Mouse (Mus musculus): ENCODE data around the gene Crtam.

The Crtam gene

DNA sequence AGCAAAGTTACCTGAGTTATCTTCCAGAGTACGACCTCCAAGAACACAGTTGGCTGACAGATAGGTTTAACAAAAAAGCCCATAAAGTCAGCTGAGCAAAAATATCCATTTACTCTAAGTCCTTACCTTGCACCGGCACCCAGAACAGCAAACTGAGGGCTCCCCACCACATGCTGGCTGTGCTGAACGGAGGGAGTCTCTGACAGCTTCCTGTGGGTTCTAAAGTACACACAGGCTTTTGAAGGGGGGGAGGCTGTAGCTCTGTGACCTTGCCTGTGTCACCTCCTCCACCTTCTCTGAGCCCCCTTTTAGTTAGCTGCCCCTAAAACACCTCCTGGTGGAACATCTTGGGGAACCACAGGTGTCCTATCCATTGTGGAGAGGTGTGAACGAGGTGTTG is at the start of gene Crtam:
Crtam (minus strand) TSS at position 214 of the 400 bp plus-strand sequence.
- no peak for DNase-seq (ENCODE audit: low read depth, low spot score)

DNA sequence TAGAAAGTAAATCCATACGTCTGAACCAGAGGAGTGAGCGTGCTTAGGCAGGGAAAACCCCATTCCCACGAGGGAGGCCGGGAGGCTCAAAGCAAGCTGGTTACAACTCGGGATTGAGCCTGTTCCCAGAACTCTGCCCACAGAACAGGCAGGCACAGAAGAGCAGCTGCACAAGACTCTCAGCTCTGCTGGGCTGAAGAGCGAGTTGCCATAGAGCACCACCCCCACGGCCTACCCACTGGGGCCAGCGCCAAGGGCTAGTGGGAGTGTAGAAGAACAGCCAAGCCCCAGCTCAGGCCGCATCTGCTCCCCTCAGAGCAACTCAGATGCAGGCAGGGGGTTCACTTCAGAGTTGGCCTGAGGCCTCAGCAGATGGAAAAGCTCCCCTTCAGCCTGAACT is 49.7 kb upstream of the Crtam start:
- DNase-seq (ENCODE audit: low read depth, low spot score): no peak

DNA sequence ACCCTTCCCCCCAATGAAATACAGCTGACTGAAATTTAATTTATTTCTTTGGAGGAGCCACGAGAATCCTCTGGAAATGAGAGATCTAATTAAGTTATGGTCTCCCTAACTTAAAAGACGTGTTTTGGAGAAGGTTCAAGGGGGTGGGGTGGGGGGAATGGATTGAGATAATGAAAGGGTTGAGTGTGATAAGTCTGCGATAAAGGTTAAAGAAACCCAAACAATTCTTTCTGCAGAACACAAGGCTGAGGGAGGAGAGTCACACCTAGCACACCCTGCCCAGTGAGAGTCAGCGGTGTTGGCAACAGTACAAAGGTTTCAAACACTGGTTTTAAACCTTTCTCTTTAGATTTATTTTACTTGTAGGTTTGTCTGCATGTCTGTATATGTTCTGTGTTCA is 49.0 kb upstream of the Crtam start:
- no peak for DNase-seq (ENCODE audit: low read depth, low spot score)

DNA sequence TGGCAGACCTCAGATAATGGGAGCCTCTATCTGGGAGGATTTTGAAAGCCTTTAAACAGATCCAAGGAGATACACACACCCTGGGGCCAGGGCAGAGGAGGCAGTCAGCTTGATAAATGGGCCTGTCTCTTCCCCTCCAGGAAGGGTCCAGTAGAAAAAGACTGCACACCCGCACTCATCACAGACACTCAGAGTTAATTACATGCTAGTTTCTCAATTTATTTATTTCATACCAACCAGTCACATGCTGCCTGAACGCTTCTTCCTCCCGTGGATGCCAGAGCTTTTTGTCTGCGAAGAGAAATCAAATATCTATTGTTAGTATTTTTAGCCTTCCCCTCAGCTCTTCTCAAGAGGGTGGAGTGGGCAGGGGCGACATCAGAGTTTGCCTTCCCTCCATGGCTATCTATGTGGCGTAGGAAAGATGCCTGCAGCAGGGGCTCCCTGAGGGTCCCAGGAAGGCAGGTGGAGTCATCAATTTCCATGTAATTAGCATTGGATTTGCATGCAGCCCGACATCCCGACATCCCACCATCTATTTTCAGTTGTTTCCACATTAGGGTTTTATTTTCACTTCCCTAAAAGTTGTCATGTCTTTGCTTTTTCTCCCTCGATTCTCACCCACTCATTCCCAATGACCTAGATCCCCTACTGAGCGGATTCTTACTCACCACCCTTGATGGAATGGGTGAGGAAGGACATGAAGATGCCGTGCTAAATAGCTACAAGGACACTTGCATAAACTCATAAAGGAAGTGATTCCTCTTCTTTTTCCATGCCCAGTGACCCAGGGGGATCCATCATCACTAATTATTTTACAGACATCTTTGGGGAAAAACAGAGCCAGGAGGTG is 46.9 kb upstream of the Crtam start:
- no peak for DNase-seq (ENCODE audit: low read depth, low spot score)

DNA sequence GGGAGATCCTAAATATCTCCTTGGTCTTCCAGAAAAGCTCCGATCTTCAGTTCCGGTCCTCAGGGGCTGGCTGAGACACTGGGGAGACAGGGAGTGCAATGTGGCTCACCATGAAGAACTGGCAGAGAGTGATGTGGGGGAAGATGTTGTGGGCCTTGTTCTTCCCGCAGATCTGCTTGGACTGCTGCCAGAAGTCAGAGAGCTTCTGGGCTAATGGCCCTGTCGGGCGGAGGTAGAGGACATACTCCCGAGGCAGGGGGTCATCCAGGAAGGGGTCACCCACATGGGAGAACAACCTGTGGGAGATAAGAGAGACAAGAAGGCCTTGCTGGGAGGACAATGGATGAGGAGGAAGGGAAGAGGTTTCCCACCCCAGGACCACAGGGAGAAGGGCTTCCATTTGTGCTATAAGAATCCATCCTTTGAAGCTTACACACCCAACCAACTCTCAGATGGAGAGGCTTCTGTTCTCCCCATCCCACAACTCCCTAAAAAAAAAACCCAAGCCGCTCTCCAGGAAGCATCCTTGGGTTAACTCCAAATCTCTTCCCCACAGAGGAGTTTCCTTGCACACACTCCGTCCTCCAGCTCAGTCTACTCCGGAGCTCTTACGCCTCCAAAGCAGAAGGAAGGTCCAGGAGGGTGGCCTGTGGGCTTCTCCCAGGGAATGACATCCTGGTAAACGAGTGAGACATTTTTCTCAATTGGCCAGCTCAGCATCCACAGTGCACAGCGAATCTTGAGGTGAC is 46.1 kb upstream of the Crtam start:
- DNase-seq (ENCODE audit: low read depth, low spot score): no peak

DNA sequence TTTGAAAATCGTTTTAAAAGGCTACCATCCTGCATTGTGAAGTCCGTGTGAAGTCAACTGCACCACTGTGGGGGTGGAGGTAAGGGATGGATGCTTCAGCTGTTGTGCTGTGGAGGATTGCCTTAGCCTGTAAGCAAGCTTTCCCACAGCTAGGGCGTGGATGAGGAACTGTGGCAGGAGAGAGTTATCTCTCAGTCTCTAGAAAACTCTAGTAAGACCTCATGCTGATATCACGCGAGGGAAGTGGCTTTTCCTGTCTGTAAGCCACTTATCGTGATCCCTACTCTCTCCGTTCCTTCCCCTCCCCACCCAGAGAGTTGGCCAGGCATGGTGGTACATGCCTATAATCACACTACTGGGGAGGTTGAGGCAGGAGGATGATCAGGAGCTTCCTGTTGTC is 44.9 kb upstream of the Crtam start:
- DNase-seq (ENCODE audit: low read depth, low spot score): no peak

DNA sequence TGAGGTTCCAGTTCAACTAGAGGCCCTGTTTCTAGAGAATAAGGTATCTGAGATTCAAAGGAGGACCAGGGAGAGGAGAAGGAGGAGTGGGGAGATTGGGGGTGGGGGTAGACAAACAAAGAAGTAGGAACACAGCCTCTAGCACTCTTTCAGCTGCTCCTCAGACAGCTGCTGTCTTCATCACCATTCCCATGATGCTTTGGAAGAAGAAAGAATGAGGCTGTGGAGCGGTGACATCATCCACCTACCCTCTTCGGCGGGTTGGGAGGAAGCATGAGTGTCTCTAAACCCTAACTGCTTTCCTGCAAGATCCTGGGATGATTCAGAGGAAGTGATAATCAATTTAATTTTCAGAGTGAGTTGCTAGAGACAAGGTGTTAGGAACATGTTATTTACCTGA is 44.4 kb upstream of the Crtam start:
- DNase-seq (ENCODE audit: low read depth, low spot score): no peak

DNA sequence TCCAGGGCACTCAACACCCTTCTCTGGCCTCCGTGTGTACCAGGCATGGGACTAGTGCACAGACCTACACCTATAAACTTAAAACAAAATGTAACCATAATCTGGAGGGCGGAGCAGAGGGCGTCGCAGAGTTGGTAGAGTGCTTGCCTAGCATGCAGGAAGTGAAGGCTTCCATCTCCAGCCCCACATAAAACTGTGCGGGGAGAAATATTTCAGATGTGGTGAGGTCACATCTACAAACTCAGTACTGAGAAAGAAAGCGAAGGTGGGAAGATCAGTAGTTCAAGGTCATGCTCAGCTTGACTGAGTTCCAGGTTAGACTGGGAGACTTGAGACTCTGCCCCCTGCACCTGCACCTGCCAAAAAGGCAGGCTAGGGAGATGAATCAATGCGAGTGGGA is 43.8 kb upstream of the Crtam start:
- DNase-seq (ENCODE audit: low read depth, low spot score): no peak

DNA sequence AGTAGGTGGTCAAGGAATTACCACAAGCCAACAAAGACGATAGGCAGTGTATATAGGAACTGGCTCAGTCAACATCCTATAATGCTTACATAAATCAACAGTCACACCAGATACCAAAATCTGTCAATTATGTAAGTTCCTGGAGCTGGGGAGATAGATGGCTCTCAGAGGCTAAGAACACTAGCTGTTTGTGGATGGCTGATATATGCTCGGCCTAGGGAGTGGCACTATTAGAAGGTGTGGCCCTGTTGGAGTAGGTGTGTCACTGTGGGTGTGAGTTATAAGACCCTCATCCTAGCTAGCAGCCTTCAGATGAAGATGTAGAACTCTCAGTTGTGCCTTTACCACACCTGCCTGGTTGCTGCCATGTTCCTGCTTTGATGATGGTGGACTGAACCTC is 43.2 kb upstream of the Crtam start:
- no peak for DNase-seq (ENCODE audit: low read depth, low spot score)

DNA sequence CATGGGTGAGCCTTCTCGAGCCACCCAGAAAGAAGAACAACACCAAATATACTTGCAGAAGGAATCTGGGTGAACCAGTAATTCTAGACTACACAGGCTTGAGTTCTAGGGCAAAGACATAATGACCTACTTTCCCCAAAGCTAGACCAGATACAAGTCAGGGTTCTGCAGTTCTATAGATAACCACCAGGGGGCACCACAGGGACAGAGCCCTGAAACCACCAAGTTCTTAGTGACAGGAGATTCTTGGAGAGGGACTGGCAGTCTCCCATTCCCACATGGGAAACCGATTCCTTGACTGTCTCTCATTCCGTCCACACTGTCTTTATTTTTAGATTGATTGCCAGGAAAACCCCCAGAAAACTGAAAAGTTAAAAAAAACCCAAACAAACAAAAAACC is 40.2 kb upstream of the Crtam start:
- DNase-seq (ENCODE audit: low read depth, low spot score): peak; percentile 71

DNA sequence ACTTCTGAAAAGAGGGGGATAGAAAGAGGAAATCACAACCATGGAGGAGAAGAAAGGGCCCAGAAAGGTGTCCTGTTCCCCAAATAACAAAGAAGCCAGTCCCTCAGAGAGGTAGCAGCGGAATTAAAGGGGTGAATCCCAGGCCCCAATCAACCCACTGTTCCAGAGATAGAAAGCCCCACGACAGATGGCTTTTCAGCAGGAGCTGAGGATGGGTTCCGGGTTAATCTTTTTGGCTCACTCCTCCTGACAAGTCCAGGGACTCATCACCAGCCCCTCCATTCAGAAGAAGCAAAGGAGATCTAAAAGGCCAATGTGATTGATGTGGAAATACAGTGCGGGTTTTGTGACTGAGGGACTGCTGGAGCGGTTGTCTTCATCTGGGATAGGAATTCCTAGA is 39.2 kb upstream of the Crtam start:
- no peak for DNase-seq (ENCODE audit: low read depth, low spot score)

DNA sequence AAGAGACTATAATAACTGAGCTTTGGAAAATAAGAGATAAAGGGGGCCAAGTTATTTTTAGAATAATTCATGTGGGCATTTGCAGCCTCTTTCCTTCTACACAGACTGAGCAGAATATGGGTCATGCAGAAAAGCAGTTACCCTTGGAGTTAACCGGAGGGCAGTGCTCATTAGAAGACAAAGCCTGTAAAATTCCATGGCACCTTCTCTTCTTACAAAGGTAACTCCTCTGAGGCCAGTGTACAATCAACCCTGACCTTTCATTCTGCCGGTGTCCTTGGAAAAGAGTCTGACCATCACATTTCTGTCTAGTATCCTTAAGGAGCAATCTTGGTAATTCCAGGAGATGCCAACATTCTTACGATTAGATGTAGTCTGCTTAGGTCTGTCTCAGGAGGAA is 37.0 kb upstream of the Crtam start:
- no peak for DNase-seq (ENCODE audit: low read depth, low spot score)

DNA sequence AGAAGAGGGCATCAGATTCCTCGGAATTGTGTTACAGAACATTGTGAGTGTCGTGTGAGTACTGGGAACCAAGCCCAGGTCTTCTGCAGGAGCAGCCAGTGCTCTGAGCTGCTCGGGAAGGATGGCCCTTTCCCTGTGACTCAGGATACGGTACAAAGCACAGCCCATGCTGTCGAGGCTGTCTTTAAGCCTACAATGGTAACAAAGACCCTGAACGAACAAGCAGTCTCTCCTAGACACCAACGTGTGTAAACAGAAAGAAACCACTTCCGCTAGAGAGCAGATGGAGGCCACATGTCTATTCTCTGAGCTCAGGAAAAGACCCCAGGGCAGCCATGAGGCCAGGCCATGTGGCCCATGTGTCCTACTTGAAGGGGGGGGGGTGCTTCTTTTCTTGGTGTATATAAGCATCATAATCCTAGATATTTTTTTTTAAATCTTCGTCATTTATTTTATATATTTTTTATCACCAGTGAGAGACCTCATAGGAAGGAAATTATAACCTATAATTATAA is 33.8 kb upstream of the Crtam start:
- DNase-seq (ENCODE audit: low read depth, low spot score): no peak

DNA sequence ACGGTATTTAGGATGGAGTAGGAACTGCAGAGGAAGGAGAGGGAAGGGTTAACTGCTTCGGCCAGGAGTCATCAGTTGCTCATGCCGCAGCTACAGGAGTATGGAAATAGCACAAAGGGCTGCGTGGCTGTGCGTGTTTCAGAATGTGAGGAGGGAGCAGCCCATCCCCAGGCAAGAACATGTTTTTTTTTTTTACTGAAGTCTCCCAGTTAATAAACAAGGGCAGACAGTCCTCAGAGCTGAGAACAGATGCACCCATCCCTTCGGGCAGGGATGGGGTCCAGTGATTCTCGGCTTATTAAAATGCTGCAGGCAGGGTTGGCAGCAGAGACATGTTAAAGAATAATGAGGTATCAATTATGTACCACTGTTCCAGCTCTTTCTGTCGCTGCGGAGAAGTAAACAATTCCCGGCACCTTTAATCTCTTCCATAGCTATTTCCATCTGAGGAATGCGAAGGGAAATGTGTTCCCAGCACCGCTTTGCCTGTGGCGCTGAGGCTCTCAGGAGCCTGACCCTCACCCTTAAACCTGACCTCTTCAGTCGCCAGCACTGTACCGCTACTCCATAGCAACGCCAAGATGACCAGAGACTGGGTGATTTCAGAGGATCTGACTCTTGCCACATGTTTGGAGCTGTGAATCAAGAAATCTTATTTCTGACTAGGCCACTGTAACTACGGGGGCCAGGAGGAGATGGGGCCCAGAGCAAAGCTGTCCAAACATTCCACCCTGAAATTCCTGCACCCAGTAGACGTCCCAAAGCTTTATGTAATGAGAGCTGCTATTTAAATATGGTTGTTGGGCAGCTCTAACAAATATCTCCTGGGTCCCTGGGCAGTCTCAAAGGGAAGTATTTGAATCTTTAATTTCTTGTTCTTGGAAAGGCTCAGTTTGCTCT is 27.4 kb upstream of the Crtam start:
- no peak for DNase-seq (ENCODE audit: low read depth, low spot score)

DNA sequence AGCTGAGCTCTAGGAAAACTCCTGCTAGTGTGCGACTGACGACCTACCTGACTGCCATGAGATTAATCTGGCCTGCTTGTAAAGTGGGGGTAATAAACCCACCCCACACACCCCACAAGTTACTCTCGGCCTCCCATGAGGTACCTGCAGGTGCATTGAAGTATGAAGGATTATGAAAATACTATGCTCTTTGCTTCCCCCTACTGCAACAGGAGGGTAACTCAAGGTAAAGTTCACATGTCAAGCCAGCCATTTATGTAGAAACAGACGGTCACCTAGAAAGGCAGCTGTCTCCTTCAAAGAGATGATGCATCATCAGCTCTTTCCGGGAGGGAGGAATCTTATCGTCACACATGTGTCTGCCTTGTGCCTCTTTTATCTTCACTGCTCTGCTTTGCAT is 25.4 kb upstream of the Crtam start:
- no peak for DNase-seq (ENCODE audit: low read depth, low spot score)

DNA sequence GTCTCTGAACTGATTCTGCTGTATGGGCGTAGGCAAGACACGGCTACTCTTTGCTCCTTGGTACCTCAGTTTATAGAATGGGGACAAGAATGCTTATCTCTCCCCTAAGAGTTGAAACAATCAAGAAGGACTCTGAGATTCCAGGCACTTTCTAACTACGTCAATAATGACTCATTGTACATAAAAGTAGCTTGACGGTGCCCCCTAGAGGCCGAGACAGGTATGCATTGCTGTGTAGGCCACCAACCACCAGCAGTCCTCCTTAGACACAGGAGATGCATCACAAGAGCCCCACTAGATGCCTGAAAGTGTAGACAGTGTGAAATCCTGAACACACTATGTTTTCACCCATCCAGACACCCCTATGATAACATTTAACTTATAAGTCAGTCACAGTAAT is 24.0 kb upstream of the Crtam start:
- DNase-seq (ENCODE audit: low read depth, low spot score): no peak

DNA sequence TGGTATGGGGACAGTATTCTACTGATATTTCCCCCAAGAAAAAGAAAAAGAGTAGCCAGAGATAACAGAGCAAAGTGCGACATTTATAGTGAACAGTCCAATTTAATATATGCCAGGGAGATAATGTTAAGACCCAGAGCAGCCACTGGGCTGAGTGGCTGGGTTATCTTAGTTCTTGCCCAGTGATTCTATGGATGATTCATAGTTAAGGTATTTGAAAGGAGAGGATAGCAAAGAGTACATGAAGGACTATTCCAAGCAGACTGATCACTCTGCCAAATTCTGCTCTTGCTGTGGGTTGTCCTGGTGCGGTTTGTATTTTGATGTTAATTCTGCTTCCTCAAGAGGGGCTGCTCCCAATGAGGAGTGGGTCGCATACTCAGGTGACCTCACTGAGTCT is 17.3 kb upstream of the Crtam start:
- DNase-seq (ENCODE audit: low read depth, low spot score): no peak

DNA sequence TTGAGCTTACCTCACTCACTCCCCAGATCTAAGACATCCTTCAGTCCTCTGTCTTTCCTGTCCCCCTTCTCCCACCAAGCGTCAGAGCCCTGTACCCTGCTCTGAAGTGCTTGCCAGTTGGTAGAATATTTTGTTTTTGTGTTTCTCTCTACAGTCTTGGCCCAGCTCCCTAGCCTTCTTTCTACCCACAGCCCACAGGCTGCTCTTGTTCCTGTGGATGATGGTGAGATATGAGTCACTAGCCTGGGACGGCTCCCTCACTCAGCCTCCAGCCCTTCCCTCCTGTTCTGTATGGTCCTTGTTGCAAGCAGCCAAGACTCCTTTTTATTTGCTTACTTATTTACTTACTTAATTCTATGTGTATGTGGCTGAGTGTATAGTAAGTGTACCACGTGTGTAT is 16.1 kb upstream of the Crtam start:
- DNase-seq (ENCODE audit: low read depth, low spot score): no peak

DNA sequence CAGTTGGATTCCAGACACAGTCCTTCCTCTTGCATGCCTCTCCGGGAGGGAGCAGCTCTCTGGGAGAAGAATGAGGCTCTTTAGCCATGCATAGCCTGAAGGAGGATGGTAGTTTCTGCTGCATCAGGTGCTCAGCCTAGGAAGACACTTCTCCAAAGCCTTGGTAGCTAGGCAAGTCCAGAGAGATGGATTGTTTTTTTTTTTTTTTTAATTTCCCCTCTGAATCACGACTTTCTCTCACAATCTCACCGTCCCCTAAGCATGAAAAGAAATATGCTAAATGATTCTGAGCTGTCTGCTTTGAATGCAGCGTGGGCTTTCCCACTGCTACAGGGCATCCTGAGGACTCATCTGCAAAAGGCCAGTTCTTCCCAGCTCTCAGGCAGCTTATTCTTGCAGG is 10.1 kb upstream of the Crtam start:
- no peak for DNase-seq (ENCODE audit: low read depth, low spot score)

DNA sequence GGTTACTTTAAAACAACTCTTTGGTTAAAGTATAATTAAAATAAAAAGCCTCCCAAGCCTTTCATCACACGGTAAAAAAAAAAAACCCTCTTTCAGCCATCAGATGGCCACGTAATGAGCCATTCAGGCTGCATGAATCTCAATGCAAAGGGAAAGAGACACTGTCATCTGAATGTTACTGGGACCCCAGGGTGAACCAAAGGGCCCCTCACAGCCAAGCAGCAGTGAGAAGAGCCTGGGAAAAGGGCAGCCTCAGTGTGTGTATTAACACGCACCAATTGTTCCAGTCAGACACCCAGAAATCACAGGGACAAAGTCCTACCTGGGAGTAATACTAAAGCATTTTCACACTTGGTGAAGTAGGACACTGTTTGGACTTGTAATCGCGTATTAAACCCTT is 8.0 kb upstream of the Crtam start:
- DNase-seq (ENCODE audit: low read depth, low spot score): no peak

DNA sequence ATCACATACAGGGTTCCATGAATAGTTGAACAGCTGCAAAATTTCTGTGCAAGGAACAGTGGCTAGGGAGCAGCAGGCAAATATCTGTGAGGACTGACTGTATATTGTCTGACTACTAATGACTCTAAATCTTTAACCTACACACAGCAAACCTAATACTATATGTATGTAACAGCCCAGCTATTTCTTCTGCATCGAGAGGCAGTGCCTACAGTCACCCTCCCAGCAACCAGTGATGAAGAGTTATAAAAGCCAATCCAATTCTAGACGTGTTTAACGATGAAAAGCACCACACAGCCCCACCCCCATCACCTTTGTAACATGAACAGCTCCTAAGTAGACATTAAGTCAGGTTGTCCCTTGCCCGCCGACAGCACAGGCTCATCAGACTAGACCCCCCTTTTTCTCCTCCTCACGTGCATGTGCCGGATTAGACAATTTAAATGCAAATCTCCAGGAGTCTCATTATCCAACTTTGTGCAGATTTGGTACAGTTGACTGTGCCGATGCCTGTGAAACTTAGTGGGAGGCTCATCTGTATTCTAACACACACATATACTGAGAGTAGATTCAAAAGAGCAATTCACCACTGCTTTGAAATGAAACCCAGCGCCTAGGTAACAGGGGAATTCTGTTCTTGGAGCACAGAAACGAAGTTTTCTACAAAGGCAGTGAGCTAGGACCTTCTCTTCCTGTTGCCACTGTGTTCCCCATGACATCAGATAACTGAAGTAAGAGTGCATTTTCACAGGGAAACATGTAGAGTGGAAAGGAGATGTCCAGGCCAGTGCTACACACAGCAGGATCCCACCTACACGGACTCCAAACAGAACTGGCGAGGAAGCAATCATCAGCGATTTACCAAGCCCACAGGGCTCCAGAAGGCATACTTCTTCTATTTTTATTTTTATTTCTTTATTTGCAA is 7.3 kb upstream of the Crtam start:
- no peak for DNase-seq (ENCODE audit: low read depth, low spot score)

Measured in embryo, embryonic 11.5 days (tissue).